ENCODE assay signal across 14 mouse cellular contexts in the genomic region with DNA sequence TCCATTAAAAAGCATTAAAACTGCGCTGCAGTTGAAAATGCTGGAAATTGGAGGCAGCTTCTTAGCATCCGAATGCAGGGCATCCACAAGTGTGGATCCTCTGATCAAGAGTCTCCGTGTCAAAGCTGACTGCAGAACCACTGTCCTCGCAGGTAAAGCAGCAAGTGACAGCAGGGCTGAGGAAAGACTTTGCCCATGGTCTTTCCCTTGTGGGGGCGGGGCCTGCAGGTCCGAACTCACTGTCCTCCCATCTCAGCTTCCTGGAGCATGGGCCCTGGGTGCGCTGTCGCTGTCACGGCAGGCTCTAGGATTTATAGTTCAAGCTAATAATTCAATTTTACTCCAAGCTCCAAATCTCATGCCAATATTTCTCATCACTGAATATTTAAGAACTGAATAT. TPM values are rescaled to one million over a fixed set of nuclear protein-coding genes. Genes with fewer than 3 reads are reported as not detected.
A peak's percentile ranks its signal among the peaks of the same experiment; 100 is the strongest.
DNase-seq lines count a peak whose midpoint lies in the region; ATAC-seq and TF ChIP-seq lines count a peak whose summit lies in the region.
"Had no signal": no experiment of that assay in that cellular context is flagged by ENCODE, and none has a peak within 500 bp of the region (broad histone marks: within the 10 kb centered on the region; RNA-seq: fewer than 3 reads in every experiment).

No protein-coding gene starts in this region.

- H3K27me3 ChIP-seq in forebrain, embryonic 11.5 days (ENCODE audit: control insufficient read depth, insufficient read depth, low read length): no peaks in the 10 kb centered on the region
- no peaks in the 10 kb centered on the region for H3K27me3 ChIP-seq in forebrain, postnatal 0 days (ENCODE audit: insufficient read depth, low read length)
- no peaks in the 10 kb centered on the region for H3K27me3 ChIP-seq in liver, embryonic 16.5 days (ENCODE audit: control insufficient read depth, insufficient read depth, low read depth, low read length)
- no peaks in the 10 kb centered on the region for H3K27me3 ChIP-seq in kidney, postnatal 0 days (ENCODE audit: insufficient read depth, low read length)
- H3K27me3 ChIP-seq: CH12.LX; liver, embryonic 15.5 days had no signal

- no peak overlapping the region for H3K4me2 ChIP-seq in forebrain, embryonic 11.5 days (ENCODE audit: low read depth, low read length, severe bottlenecking)
- H3K4me2 ChIP-seq in forebrain, postnatal 0 days (ENCODE audit: low read depth): no peak overlapping the region
- H3K4me2 ChIP-seq in liver, embryonic 16.5 days (ENCODE audit: low read depth, low read length): peak overlapping the region; percentile 10
- no peak overlapping the region for H3K4me2 ChIP-seq in kidney, postnatal 0 days (ENCODE audit: low read length)
- H3K4me2 ChIP-seq: liver, embryonic 15.5 days had no signal

- H3K4me1 ChIP-seq in forebrain, embryonic 11.5 days (replicated peaks; ENCODE audit: control insufficient read depth, insufficient read depth, low read length): peaks cover 25% of the 10 kb centered on the region
- peaks cover 26% of the 10 kb centered on the region for H3K4me1 ChIP-seq in forebrain, postnatal 0 days (ENCODE audit: insufficient read depth)
- H3K4me1 ChIP-seq in liver, embryonic 16.5 days (ENCODE audit: control insufficient read depth, low read depth, low read length): peaks cover 7% of the 10 kb centered on the region
- H3K4me1 ChIP-seq in kidney, postnatal 0 days (replicated peaks; ENCODE audit: insufficient read depth, low read length): peaks cover 16% of the 10 kb centered on the region

- H3K36me3 ChIP-seq in forebrain, embryonic 11.5 days (ENCODE audit: control insufficient read depth, insufficient read depth, low read length): no peaks in the 10 kb centered on the region
- H3K36me3 ChIP-seq in forebrain, postnatal 0 days (ENCODE audit: insufficient read depth): no peaks in the 10 kb centered on the region
- H3K36me3 ChIP-seq in liver, embryonic 16.5 days (ENCODE audit: control insufficient read depth, insufficient read depth): no peaks in the 10 kb centered on the region
- no peaks in the 10 kb centered on the region for H3K36me3 ChIP-seq in kidney, postnatal 0 days (ENCODE audit: insufficient read depth, low read length)
- H3K36me3 ChIP-seq: liver, embryonic 15.5 days had no signal

- H3K9me3 ChIP-seq in forebrain, embryonic 11.5 days (ENCODE audit: control insufficient read depth, low read length): no peaks in the 10 kb centered on the region
- H3K9me3 ChIP-seq in forebrain, postnatal 0 days (ENCODE audit: low read length): no peaks in the 10 kb centered on the region
- no peaks in the 10 kb centered on the region for H3K9me3 ChIP-seq in liver, embryonic 16.5 days (replicated peaks; ENCODE audit: control insufficient read depth, low read length)
- no peaks in the 10 kb centered on the region for H3K9me3 ChIP-seq in kidney, postnatal 0 days (replicated peaks; ENCODE audit: low read length)
- H3K9me3 ChIP-seq: liver, embryonic 15.5 days had no signal

- WGBS in forebrain, embryonic 11.5 days: 70% methylated on average over 9 of the region's 9 CpGs
- WGBS in forebrain, postnatal 0 days: 51% methylated on average over 9 of the region's 9 CpGs
- WGBS in liver, embryonic 16.5 days (ENCODE audit: insufficient replicate concordance): 66% methylated on average over 9 of the region's 9 CpGs
- WGBS in kidney, postnatal 0 days: 67% methylated on average over 9 of the region's 9 CpGs

- no peak overlapping the region for H3K9ac ChIP-seq in forebrain, embryonic 11.5 days (ENCODE audit: low read length)
- H3K9ac ChIP-seq in forebrain, postnatal 0 days: no peak overlapping the region
- no peak overlapping the region for H3K9ac ChIP-seq in liver, embryonic 16.5 days (ENCODE audit: low read depth, low read length)
- H3K9ac ChIP-seq in kidney, postnatal 0 days (ENCODE audit: low read depth, low read length): no peak overlapping the region
- H3K9ac ChIP-seq: liver, embryonic 15.5 days had no signal

- no peak for TF ChIP-seq CTCF in forebrain, postnatal 0 days (IDR thresholded peaks at IDR 0.05; ENCODE audit: low read depth)
- TF ChIP-seq CTCF in kidney, postnatal 0 days (IDR thresholded peaks at IDR 0.05; ENCODE audit: low read depth): no peak

- ATAC-seq in forebrain, embryonic 11.5 days (replicated peaks; ENCODE audit: low FRiP score): no peak
- ATAC-seq in forebrain, postnatal 0 days: no peak
- peak; percentile 25; the same call in 1 of the 2 replicates for ATAC-seq in liver, embryonic 16.5 days (ENCODE audit: low read depth)
- ATAC-seq in kidney, postnatal 0 days (replicated peaks; ENCODE audit: low FRiP score, low read depth): 0 out of 2 replicates have a peak, but pooled peaks have one; percentile 53
- ATAC-seq: activated CD4-positive, CD25-positive, alpha-beta regulatory T cell, adult 4 months; inflammation-experienced regulatory T-cells, adult 6 months had no signal

- H3K4me3 ChIP-seq in forebrain, embryonic 11.5 days (ENCODE audit: low read depth, low read length): no peak overlapping the region
- H3K4me3 ChIP-seq in forebrain, postnatal 0 days (ENCODE audit: low read depth, low read length): no peak overlapping the region
- no peak overlapping the region for H3K4me3 ChIP-seq in liver, embryonic 16.5 days (ENCODE audit: low read depth, low read length)
- H3K4me3 ChIP-seq in kidney, postnatal 0 days (replicated peaks; ENCODE audit: low read depth, low read length): no peak overlapping the region
- H3K4me3 ChIP-seq: liver, embryonic 15.5 days had no signal

- 0 out of 2 replicates have a peak overlapping the region, but pooled peaks have one; percentile 1 for H3K27ac ChIP-seq in forebrain, embryonic 11.5 days (ENCODE audit: low read depth, low read length)
- H3K27ac ChIP-seq in forebrain, postnatal 0 days (ENCODE audit: low read depth, low read length): no peak overlapping the region
- H3K27ac ChIP-seq in liver, embryonic 16.5 days (ENCODE audit: low read length): peak overlapping the region; percentile 31; the same call in 1 of the 2 replicates
- no peak overlapping the region for H3K27ac ChIP-seq in kidney, postnatal 0 days
- H3K27ac ChIP-seq: liver, embryonic 15.5 days had no signal

- DNase-seq in forebrain, embryonic 11.5 days (ENCODE audit: low spot score): no peak
- no peak for DNase-seq in forebrain, postnatal 0 days
- no peak for DNase-seq in liver
- no peak for DNase-seq in kidney, postnatal 0 days (ENCODE audit: low spot score)
- no peak for DNase-seq in lung, postnatal 14 days
- DNase-seq in right cerebral cortex, adult 2 months (ENCODE audit: low spot score in 2 of 2): no peak
- DNase-seq in T-cell, adult 2 months (ENCODE audit: low spot score): no peak
- DNase-seq: cerebellum, adult 9-10 months; midbrain, embryonic 14.5 days had no signal

RNA-seq across cellular contexts. Expression of gene Hs2st1, which starts 15.5 kb away (rescaled TPM):
- polyA plus RNA-seq in forebrain, embryonic 11.5 days (2014; fragmentation: Nextera tagmentation; extraction: Ambion mirVana): 25.3 and 26.8 TPM in 2 replicates
- 47.1 and 57.7 TPM in 2 replicates for total RNA-seq in forebrain, postnatal 0 days (2014; rRNA removed)
- 9.9 and 14.1 TPM in 2 replicates for polyA plus RNA-seq in forebrain, postnatal 0 days (2015; fragmentation: Nextera tagmentation; extraction: Ambion mirVana)
- 1.4 and 1.6 TPM in 2 replicates for polyA plus RNA-seq in liver, embryonic 16.5 days (2015; fragmentation: Nextera tagmentation; extraction: Ambion mirVana)
- 9.7 and 10.4 TPM in 2 replicates for polyA plus RNA-seq in kidney, postnatal 0 days (2015; fragmentation: Nextera tagmentation; extraction: Ambion mirVana)

RNA-seq across cellular contexts. Expression of gene Selenof, which starts 15.6 kb away (rescaled TPM):
- 385 and 409 TPM in 2 replicates for polyA plus RNA-seq in forebrain, embryonic 11.5 days (2014; fragmentation: Nextera tagmentation; extraction: Ambion mirVana)
- 347 and 486 TPM in 2 replicates for total RNA-seq in forebrain, postnatal 0 days (2014; rRNA removed)
- polyA plus RNA-seq in forebrain, postnatal 0 days (2015; fragmentation: Nextera tagmentation; extraction: Ambion mirVana): 660 and 719 TPM in 2 replicates
- polyA plus RNA-seq in liver, embryonic 16.5 days (2015; fragmentation: Nextera tagmentation; extraction: Ambion mirVana): 272 and 287 TPM in 2 replicates
- 840 and 861 TPM in 2 replicates for polyA plus RNA-seq in kidney, postnatal 0 days (2015; fragmentation: Nextera tagmentation; extraction: Ambion mirVana)

Comparison
In these comparisons a context has a peak if more than half of its experiments do, and no peak if none do; other contexts are left out.
1. H3K27ac ChIP-seq: peak in forebrain, embryonic 11.5 days (single experiment) and liver, embryonic 16.5 days (single experiment); none in forebrain, postnatal 0 days (single experiment) and kidney, postnatal 0 days (single experiment).
2. ATAC-seq: peak in liver, embryonic 16.5 days (single experiment) and kidney, postnatal 0 days (single experiment); none in forebrain, embryonic 11.5 days (single experiment) and forebrain, postnatal 0 days (single experiment).